ENCODE assay signal across 27 mouse cellular contexts in the genomic region with DNA sequence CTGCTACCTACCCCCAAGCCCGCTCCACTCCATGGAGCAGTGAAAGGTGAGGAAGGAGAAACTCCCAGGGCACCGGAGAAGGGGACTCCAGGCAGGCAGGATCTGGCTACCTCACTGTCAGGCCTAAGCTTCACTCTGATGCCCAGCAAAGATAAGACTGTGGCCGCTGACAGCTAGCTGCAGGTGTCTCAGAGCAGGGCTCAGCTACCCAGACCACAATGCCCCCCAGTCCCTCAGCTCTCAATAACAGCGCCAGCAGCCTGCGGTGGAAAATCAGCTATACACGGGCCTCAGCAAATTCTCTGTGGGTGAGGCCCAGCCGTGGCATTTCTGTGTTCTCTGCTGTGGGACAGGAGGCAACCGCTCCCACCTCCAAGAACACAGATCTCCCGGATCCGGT. TPM values are rescaled to one million over a fixed set of nuclear protein-coding genes. Genes with fewer than 3 reads are reported as not detected.
A peak's percentile ranks its signal among the peaks of the same experiment; 100 is the strongest.
DNase-seq lines count a peak whose midpoint lies in the region; ATAC-seq and TF ChIP-seq lines count a peak whose summit lies in the region.
"Had no signal": no experiment of that assay in that cellular context is flagged by ENCODE, and none has a peak within 500 bp of the region (broad histone marks: within the 10 kb centered on the region; RNA-seq: fewer than 3 reads in every experiment).

No protein-coding gene starts in this region.

- no peak overlapping the region for H3K4me3 ChIP-seq in embryonic facial prominence, embryonic 13.5 days
- H3K4me3 ChIP-seq in kidney, adult 2 months (ENCODE audit: insufficient read depth, low read depth, low read length), result no peak overlapping the region
- H3K4me3 ChIP-seq: embryonic facial prominence, embryonic 12.5 days; heart, embryonic 12.5 days; heart, embryonic 15.5 days had no signal

- 0 out of 2 replicates have a peak overlapping the region, but pooled peaks have one; percentile 44 for H3K9ac ChIP-seq in embryonic facial prominence, embryonic 13.5 days
- H3K9ac ChIP-seq: embryonic facial prominence, embryonic 12.5 days; forebrain, postnatal 0 days; heart, embryonic 12.5 days; heart, embryonic 15.5 days; hindbrain, embryonic 14.5 days had no signal

- no peaks in the 10 kb centered on the region for H3K36me3 ChIP-seq in embryonic facial prominence, embryonic 13.5 days
- H3K36me3 ChIP-seq in kidney, adult 2 months (ENCODE audit: control insufficient read depth, insufficient read depth, low read length), result no peaks in the 10 kb centered on the region
- H3K36me3 ChIP-seq: embryonic facial prominence, embryonic 12.5 days; heart, embryonic 12.5 days; heart, embryonic 15.5 days had no signal

- 40% methylated on average over 10 of the region's 10 CpGs for WGBS in embryonic facial prominence, embryonic 13.5 days
- 75% methylated on average over 10 of the region's 10 CpGs for WGBS in kidney, adult 2 months

- no peaks in the 10 kb centered on the region for H3K9me3 ChIP-seq in embryonic facial prominence, embryonic 13.5 days
- H3K9me3 ChIP-seq: embryonic facial prominence, embryonic 12.5 days; heart, embryonic 12.5 days; heart, embryonic 15.5 days had no signal

- ATAC-seq in embryonic facial prominence, embryonic 13.5 days (ENCODE audit: insufficient number of reproducible peaks, insufficient read depth, low FRiP score, low TSS enrichment, low read depth), result no peak
- no peak for ATAC-seq in megakaryocyte progenitor cell, adult 5-6 weeks (replicated peaks; ENCODE audit: poor library complexity)
- ATAC-seq: activated CD4-positive, CD25-positive, alpha-beta regulatory T cell, adult 4 months; CD4-positive, CD25-positive, alpha-beta regulatory T cell, adult 4 months; forebrain, embryonic 14.5 days; forebrain, postnatal 0 days; hindbrain, postnatal 0 days; inflammation-experienced regulatory T-cells, adult 6 months had no signal

- H3K4me2 ChIP-seq in embryonic facial prominence, embryonic 13.5 days, result no peak overlapping the region
- H3K4me2 ChIP-seq: embryonic facial prominence, embryonic 12.5 days; heart, embryonic 12.5 days; heart, embryonic 15.5 days; hindbrain, embryonic 14.5 days had no signal

- H3K27ac ChIP-seq in embryonic facial prominence, embryonic 13.5 days, result no peak overlapping the region
- no peak overlapping the region for H3K27ac ChIP-seq in kidney, adult 2 months (ENCODE audit: insufficient read depth, low read depth, low read length)
- H3K27ac ChIP-seq: embryonic facial prominence, embryonic 12.5 days; heart, embryonic 15.5 days; hindbrain, embryonic 14.5 days; hindbrain, postnatal 0 days had no signal

- TF ChIP-seq CTCF in kidney, adult 2 months (conservative IDR thresholded peaks at IDR 0.05; ENCODE audit: insufficient read depth, insufficient read length, low read depth, low read length), result no peak

- H3K27me3 ChIP-seq in embryonic facial prominence, embryonic 13.5 days, result peaks cover 65% of the 10 kb centered on the region
- H3K27me3 ChIP-seq in kidney, adult 2 months (replicated peaks; ENCODE audit: control insufficient read depth, insufficient read depth, low read length), result no peaks in the 10 kb centered on the region

- DNase-seq in thymus, postnatal 4 days, result peak; percentile 51
- no peak for DNase-seq in thymus, postnatal 14 days
- DNase-seq in natural killer cell, adult 2 months (ENCODE audit: low spot score in 2 of 2), result peak; percentile 45 to 55
- no peak for DNase-seq in kidney, adult 2 months
- DNase-seq: adrenal gland, adult 8-10 months; adrenal gland, postnatal 25 days; cerebellum, adult 11-12 months; cerebellum, adult 8-10 months; cerebellum, postnatal 10 days; cerebellum, postnatal 36 days; forebrain, postnatal 0 days; gastrocnemius, postnatal 25 days; heart, adult 18-20 months; heart, postnatal 10 days; heart, postnatal 36 days had no signal

- peaks cover 35% of the 10 kb centered on the region for H3K4me1 ChIP-seq in embryonic facial prominence, embryonic 13.5 days
- H3K4me1 ChIP-seq in kidney, adult 2 months (ENCODE audit: control insufficient read depth, insufficient read depth, low read length), result no peaks in the 10 kb centered on the region

- TF ChIP-seq POLR2A in kidney, adult 2 months (IDR thresholded peaks at IDR 0.05; ENCODE audit: low read depth, low read length), result no peak

RNA-seq across cellular contexts. Expression of gene Runx3, which starts 16.2 kb away (rescaled TPM):
- 3.1 and 3.9 TPM in 2 replicates for polyA plus RNA-seq in embryonic facial prominence, embryonic 13.5 days (2015; fragmentation: Nextera tagmentation; extraction: Ambion mirVana)
- 56.7 and 60.5 TPM in 2 replicates for total RNA-seq in megakaryocyte progenitor cell, adult 5-6 weeks (2015)
- 7.1 and 10.8 TPM in 2 replicates for total RNA-seq in megakaryocyte progenitor cell, adult 5-6 weeks (2017)
- 0.65 and 1.4 TPM in 2 replicates for polyA plus RNA-seq in kidney, adult 2 months (2012; rRNA removed)
- total RNA-seq: forebrain, postnatal 0 days; hindbrain, postnatal 0 days had no signal
- polyA plus RNA-seq: cortical plate, adult 2 months; forebrain, embryonic 14.5 days; forebrain, postnatal 0 days; hindbrain, embryonic 14.5 days; hindbrain, postnatal 0 days had no signal

Comparison
In these comparisons a context has a peak if more than half of its experiments do, and no peak if none do; other contexts are left out.
1. DNase-seq: peak in thymus, postnatal 4 days (single experiment) and natural killer cell, adult 2 months (2 of 2); none in thymus, postnatal 14 days (single experiment) and kidney, adult 2 months (single experiment).